Mouse (Mus musculus) left cerebral cortex, postnatal 4 days (tissue): Measurements from ENCODE around the gene Lrrc9. TPM values are rescaled to one million over a fixed set of nuclear protein-coding genes. Genes with fewer than 3 reads are reported as not detected.

Experiments used
- DNase-seq: peaks from one replicate; pipeline ENCODE4 v3.0.0-alpha.2; 2022
- intact Hi-C: fragments of 180-260 bp; cut with DNase I; formaldehyde crosslinking; loops from one replicate; pipeline ENCODE4 v1.15.1; 2025
- total RNA-seq, 2 experiments: library from RNA; stranded (reverse); gene quantifications; 2 replicates each; pipeline ENCODE4 v1.2.3; 2021

Gene Lrrc9
- total RNA-seq, 2 experiments from 2014 or later, result 5.4 to 5.7 TPM

DNA sequence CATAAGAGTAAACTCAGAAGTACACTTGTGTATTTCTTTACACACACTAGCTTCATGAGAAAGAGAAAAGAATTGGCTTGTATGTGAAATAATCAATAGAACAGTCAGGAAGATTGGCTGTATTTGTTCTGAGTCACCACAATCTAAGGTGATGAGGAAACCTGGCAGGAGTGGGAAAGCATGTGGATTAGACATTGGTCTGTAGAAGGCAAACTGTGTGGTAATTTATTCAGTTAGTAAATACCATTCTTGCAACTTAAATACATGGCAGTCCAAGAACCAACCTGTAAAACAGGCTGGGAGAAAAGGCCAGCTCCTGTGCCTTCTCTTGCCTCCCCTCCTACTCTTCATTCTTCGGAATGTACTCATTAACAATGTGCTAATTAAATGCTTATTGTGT is 25.6 kb downstream of the Lrrc9 start:
- intact Hi-C loops, result loop anchor here (10.0 kb wide), 1 partner anchor 188 kb away; no protein-coding TSS in a partner anchor
- DNase-seq, result no peak

DNA sequence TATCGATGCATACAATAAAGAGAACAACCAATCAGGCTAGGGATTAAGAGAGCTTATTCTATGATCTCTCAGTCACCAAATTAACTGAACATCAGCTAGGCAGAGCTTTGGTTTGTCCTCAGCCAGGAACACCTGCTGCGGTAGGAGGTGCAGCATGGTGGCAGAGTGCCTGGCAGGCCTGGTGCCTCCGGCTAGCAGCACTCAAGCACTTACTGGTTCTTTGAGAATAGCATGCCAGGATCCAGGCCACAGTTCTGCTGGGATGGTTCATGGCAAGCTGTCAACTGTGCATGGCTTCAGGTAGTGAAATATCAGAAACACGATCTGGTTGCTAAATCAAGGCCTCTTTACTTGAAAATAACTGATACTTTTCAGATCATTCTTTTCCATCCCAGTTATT is 26.1 kb downstream of the Lrrc9 start:
- peak; percentile 72 for DNase-seq
- intact Hi-C loops, result loop anchor here (10.0 kb wide), 1 partner anchor 187 kb away; no protein-coding TSS in a partner anchor

GRCm38 (mm10) chr12:72476773-72477450 is 35.2 kb downstream of the Lrrc9 start:
- intact Hi-C loops, result no loop called here
- DNase-seq, result no peak

- no peak for DNase-seq
- intact Hi-C loops, result no loop called here
These were observed 40.6 kb downstream of the Lrrc9 start for GRCm38 (mm10) chr12:72482226-72482625.

GRCm38 (mm10) chr12:72484872-72485271 is 43.2 kb downstream of the Lrrc9 start:
- DNase-seq, result no peak

GRCm38 (mm10) chr12:72487498-72487897 is 45.8 kb downstream of the Lrrc9 start:
- DNase-seq, result no peak
- intact Hi-C loops, result no loop called here

More at GRCm38 (mm10) chr12:72484872-72485271, 43.2 kb downstream of the Lrrc9 start:
- intact Hi-C loops, result no loop called here

- no peak for DNase-seq
- intact Hi-C loops, result no loop called here
These were observed 48.3 kb downstream of the Lrrc9 start for GRCm38 (mm10) chr12:72489995-72490394.

GRCm38 (mm10) chr12:72491063-72491719 is 49.5 kb downstream of the Lrrc9 start:
- intact Hi-C loops, result no loop called here

GRCm38 (mm10) chr12:72496866-72497600 is 55.4 kb downstream of the Lrrc9 start:
- intact Hi-C loops, result no loop called here
- no peak for DNase-seq

More at GRCm38 (mm10) chr12:72491063-72491719, 49.5 kb downstream of the Lrrc9 start:
- DNase-seq, result no peak

DNA sequence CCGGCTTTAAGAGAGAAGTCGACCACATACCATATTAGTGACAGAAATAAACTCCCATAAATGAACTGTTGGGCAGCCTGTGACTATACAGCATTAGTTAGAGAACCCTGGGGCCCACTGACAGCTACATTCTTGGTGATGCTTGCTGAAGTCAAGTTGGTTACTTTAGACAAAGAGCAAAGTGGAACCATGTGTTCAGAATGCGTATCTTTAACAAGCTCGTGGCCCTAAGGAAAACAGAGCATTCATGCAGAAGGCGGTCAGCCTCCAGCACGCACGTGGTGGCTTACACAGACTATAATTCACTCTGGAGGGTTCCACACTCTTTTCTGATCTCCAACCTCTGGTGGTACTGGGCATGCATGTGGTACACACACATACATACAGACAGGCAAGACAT is 67.9 kb downstream of the Lrrc9 start:
- no peak for DNase-seq
- intact Hi-C loops, result no loop called here

- no peak for DNase-seq
- intact Hi-C loops, result loop anchor here (5.0 kb wide), 1 partner anchor 142 kb away; no protein-coding TSS in a partner anchor
These were observed 73.8 kb downstream of the Lrrc9 start for GRCm38 (mm10) chr12:72515446-72515845.

DNA sequence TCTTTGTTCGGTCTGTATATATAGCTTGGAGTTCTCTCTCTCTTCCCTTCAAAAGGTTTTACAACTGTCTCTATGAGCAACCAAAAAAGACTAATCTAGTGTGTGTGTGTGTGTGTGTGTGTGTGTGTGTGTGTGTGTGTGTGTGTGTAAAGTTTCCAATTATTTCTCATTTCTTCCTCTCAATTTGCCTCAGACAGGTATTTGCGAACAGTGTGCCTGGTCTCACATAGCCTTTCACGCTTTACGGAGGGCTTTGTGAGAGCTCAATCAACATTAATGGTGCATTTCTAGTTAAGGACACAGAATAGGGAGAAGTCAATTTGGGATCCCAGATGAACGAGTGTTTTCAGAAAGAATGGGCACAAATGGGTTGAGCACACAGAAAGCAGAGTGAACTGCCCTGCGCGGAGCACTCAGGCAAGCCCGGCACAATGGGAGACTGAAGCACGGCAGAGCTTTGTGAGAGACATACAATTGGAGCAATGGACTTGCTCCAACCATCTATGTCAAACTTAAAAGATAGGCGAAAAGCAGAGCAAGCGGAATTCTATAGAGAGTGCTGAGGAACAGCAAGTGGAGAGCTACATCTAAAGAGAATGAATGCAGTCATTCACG is 76.6 kb downstream of the Lrrc9 start:
- no peak for DNase-seq
- intact Hi-C loops, result loop anchor here (5.0 kb wide), 1 partner anchor 139 kb away; no protein-coding TSS in a partner anchor

DNA sequence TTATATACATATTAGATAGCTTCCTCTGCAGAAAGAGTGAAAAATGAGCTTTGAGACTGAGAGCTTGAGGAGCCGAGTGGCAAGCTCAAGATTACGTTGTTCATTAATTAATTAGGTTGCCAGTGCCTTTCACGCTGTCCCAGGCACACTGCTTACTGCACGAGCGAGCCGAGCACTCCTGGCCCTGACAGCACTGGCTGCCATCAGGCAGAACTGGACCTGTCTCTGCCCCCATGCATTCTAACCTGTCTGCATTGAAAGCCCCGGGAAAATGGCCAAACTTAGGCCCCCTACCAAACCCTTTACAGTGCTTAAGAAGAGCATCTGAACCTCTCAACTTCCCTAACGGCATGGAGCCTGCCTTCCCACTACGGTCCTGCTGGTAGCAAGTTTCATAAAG is 77.7 kb downstream of the Lrrc9 start:
- peak; percentile 9 for DNase-seq
- intact Hi-C loops, result loop anchor here (5.0 kb wide), 1 partner anchor 138 kb away; no protein-coding TSS in a partner anchor

- intact Hi-C loops, result loop anchor here (5.0 kb wide), 1 partner anchor 137 kb away; no protein-coding TSS in a partner anchor
- no peak for DNase-seq
These were observed 78.2 kb downstream of the Lrrc9 start for GRCm38 (mm10) chr12:72519855-72520254.

DNA sequence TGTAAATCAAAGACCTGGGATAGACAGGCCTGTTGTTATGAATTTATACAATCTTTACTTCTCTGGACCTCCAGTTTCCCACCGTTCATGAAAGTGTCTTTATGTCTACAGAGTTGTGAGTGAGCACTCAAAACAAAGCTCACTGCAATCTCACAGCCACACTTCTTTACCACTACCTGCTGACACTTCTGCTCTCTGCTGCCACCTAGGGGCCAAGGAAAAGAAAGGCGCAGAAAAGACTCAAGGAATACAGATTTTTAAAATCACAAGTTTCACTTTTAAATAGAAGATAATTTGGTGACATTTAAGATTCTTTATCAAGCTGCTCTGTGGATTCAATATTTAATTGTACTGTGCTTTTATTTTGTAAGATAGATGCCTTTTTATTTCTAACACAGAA is 79.0 kb downstream of the Lrrc9 start:
- intact Hi-C loops, result no loop called here
- DNase-seq, result peak; percentile 70

DNA sequence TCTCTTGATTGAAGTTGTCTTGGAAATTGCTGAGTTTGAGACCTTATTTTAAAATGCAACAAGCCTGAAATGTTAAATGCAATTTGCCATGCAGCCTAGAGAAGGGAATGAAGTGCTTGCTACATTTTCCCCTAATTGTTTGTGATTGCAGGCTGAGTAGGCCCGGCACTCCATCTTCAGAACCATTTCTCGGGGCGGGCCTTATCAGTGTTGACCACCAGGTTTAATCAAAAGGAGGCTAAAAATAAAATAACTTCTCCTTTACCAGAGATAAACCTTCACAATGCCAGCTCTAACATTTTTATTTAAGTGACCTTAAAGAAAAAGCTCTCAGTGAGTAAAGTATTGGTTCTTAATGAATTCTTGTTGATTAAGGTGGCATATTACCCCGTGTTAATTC is 83.9 kb downstream of the Lrrc9 start:
- intact Hi-C loops, result no loop called here
- no peak for DNase-seq

DNA sequence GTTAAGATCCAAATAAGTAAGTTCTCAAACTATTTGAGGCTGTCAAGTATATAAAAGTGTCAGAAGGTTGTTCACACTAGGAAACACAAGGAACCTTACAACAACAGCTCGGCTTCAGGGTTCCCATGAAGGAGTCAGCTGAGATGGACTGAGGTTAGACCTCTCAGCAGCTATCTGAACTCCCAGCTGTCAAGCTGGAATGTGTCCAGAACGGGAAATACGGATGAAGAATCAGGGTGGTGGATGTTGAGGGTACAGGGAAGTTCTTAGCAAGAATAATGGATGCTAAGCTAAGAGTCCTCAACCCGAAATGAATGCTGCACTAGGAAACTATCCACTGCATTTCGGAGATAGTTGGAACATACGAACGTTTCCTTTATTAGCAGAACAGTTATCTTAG is 90.6 kb downstream of the Lrrc9 start:
- intact Hi-C loops, result no loop called here
- DNase-seq, result no peak

- no peak for DNase-seq
- intact Hi-C loops, result no loop called here
These were observed 92.3 kb downstream of the Lrrc9 start for GRCm38 (mm10) chr12:72533986-72534385.

- intact Hi-C loops, result no loop called here
- peak; percentile 25 for DNase-seq
These were observed 93.9 kb downstream of the Lrrc9 start for GRCm38 (mm10) chr12:72535599-72535998.

DNA sequence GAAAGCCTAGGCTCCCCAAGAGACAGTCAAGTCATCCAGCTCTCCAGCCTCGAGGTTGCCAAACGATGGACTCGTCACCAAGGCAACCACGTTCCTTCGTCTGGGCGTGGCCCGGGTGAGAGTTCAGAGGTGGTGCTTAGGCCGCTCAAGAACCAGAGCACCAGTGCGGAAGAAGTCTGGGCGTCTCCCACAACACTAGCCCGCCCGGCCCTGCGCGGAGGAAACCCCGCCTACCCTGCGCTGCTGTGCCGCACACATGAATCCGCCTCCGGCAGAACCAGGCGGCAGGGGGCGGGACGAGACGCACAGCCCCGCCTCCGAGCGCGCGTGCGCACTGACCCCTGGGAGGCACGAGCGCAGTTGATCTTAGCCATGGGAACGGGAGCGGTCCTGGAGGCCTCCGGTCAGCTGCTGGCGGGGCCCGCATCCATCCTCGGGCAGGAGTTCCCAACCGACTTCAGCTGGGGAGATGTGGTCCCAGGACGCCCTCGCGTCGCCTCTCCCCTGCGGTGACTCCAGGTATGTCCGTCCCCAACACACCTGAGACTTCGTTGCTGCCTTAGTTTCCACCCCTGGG is 94.4 kb downstream of the Lrrc9 start, which contains the start of gene Pcnx4:
Pcnx4 (plus strand) TSS at position 363 of the 577 bp plus-strand sequence.
- intact Hi-C loops, result no loop called here
- DNase-seq, result peak; percentile 97
